Mouse (Mus musculus): ENCODE data around the gene Gm45808.

Gene Gm45808

DNA sequence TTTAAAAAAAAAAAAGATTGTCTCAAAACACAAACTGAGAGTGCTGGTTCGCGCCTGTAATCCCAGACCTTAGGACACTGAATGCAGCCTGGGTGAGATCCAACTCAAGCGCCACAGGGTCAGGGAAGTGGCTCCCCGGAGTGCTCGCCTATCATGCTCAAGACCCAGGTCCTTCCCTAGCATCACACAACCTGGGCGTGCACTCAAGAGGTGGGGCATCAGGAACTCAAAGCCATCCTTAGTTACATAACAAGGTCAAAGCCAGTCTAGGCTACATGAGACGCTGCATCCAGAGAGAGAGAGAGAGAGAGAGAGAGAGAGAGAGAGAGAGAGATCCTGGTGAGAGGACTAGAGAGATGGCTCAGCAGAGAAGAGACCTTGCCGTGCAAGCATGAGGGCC lies 60.1 kb downstream of the Gm45808 start:
- in situ Hi-C loops (cut with MboI; ENCODE audit: unreplicated experiment in 2 of 2): no loop called here

- in situ Hi-C loops (cut with MboI; ENCODE audit: unreplicated experiment in 2 of 2): no loop called here
Observed at GRCm38 (mm10) chr7:45421194-45421593, 65.4 kb downstream of the Gm45808 start.

- in situ Hi-C loops (cut with MboI; ENCODE audit: unreplicated experiment in 2 of 2): no loop called here
Observed at GRCm38 (mm10) chr7:45420615-45420919, 66.0 kb downstream of the Gm45808 start, which contains the start of gene Lhb. Lhb (plus strand) TSS chr7:45420820.

- in situ Hi-C loops (cut with MboI; ENCODE audit: unreplicated experiment in 2 of 2): no loop called here
Observed at GRCm38 (mm10) chr7:45419859-45420614, 66.6 kb downstream of the Gm45808 start.

DNA sequence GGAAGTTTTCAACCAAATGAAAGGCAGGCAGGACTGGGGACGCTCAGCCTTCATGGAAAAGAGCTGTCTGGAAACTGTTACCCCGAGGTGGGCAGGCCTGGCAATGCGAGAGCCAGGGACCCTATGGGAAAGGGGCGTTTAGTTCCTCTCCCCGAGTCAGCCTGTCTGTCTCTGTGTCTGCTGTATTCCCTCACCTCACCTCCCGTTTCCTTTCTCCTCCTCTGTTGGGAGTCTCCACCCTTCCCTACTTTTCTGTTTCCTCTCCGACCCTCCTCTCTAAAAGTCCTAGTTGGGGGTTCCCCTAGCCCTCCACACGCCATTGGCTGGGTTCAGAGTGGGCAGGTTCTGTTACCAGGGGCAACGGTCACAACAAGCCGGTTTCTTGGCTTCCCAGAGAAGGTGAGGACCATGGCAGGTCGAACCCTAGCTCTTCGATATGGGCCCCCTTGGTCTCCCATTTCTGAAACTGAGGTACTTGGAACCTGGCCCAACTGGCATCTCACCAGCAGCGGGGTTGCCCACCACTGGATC lies 68.6 kb downstream of the Gm45808 start:
- in situ Hi-C loops (cut with MboI; ENCODE audit: unreplicated experiment in 2 of 2): no loop called here

All from v-Abl transformed pro-B cells (cell line).